Mouse (Mus musculus) testis, adult 2 months (tissue): Measurements from ENCODE around the gene Xpo6. TPM values are rescaled to one million over a fixed set of nuclear protein-coding genes. Genes with fewer than 3 reads are reported as not detected.

Experiments
- H3K27ac ChIP-seq: fragments of 200-500 bp; 2 replicates; pipeline ENCODE4 v1.5.1; 2012; ENCODE audit warnings: low read depth, low read length; ENCODE audit not compliant: control insufficient read depth, insufficient read depth
- H3K27me3 ChIP-seq: fragments of 200-500 bp; 2 replicates; pipeline ENCODE4 v1.6.1; 2012; ENCODE audit warnings: mild to moderate bottlenecking, low read length, moderate library complexity; ENCODE audit not compliant: control insufficient read depth, insufficient read depth
- H3K36me3 ChIP-seq: fragments of 200-500 bp; 2 replicates; pipeline ENCODE4 v1.6.1; 2012; ENCODE audit warnings: mild to moderate bottlenecking, low read length; ENCODE audit not compliant: control insufficient read depth, insufficient read depth
- H3K4me1 ChIP-seq: fragments of 200-500 bp; 2 replicates; pipeline ENCODE4 v1.6.1; 2012; ENCODE audit warnings: low read length; ENCODE audit not compliant: control insufficient read depth, insufficient read depth
- H3K4me3 ChIP-seq: fragments of 200-500 bp; 2 replicates; pipeline ENCODE4 v1.5.1; 2012; ENCODE audit warnings: low read depth, mild to moderate bottlenecking, low read length, moderate library complexity, mixed read lengths; ENCODE audit not compliant: control insufficient read depth
- CTCF ChIP-seq: fragments of 200-500 bp; IDR thresholded peaks from 2 replicates; pipeline ENCODE4 v1.5.1; 2012; ENCODE audit warnings: low read depth, mild to moderate bottlenecking, inconsistent platforms, low read length, moderate library complexity; ENCODE audit not compliant: control insufficient read depth, insufficient read depth, insufficient replicate concordance
- POLR2A ChIP-seq: fragments of 200-500 bp; IDR thresholded peaks from 2 replicates; pipeline ENCODE4 v1.6.1; 2012; ENCODE audit warnings: low read depth, mild to moderate bottlenecking, inconsistent platforms, low read length, moderate library complexity; ENCODE audit not compliant: control insufficient read depth
- polyA plus RNA-seq: library from polyadenylated mRNA; depleted of rRNA; stranded (reverse); fragments of >200 nt; gene quantifications from 2 replicates; pipeline ENCODE4 v1.2.3, GENCODE M21; 2012

Xpo6 gene
- polyA plus RNA-seq, 1 experiment = 695 TPM

- no peaks in the 10 kb centered on the region for H3K27me3 ChIP-seq
- no peaks in the 10 kb centered on the region; the same call in 1 of the 2 replicates for H3K36me3 ChIP-seq
- no peaks in the 10 kb centered on the region for H3K4me1 ChIP-seq
- no peak overlapping the region for H3K27ac ChIP-seq
- TF ChIP-seq POLR2A = no peak
- no peak overlapping the region for H3K4me3 ChIP-seq
Observed at GRCm38 (mm10) chr7:126134634-126135321, 65.5 kb downstream of the Xpo6 start.

DNA sequence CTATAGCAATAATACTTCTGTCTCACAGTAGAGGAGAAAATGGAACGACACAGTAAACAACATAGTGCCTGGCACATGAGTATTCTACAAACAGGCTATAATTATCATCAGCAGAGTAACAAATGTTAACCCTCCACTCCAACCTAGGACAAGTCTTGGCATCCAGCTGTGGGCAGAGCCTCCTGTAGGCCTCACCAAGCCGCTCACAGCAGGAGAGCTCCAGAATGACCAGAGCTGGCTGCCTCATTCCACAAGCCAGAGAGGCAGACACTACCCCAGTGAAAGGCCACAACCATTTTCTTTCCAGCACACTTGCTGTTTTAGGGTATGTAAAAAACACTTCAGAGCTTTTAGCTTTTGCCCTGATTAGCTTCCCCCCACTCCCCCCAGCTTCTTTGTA is 72.6 kb downstream of the Xpo6 start:
- Histone ChIP-seq H3K4me1 (no peaks in the 10 kb centered on the region), H3K36me3 (peaks cover 2% of the 10 kb centered on the region), H3K4me3 (no peak overlapping the region), H3K27me3 (no peaks in the 10 kb centered on the region), H3K27ac (no peak overlapping the region)
- no peak for TF ChIP-seq CTCF
- no peak for TF ChIP-seq POLR2A

- peaks cover 2% of the 10 kb centered on the region for H3K36me3 ChIP-seq
- no peak for TF ChIP-seq POLR2A
- TF ChIP-seq CTCF = no peak
Observed at GRCm38 (mm10) chr7:126126502-126126901, 73.8 kb downstream of the Xpo6 start.

GRCm38 (mm10) chr7:126121533-126121932 is 78.8 kb downstream of the Xpo6 start:
- Histone ChIP-seq H3K27me3 (no peaks in the 10 kb centered on the region), H3K4me3 (no peak overlapping the region), H3K27ac (no peak overlapping the region), H3K36me3 (peaks cover 2% of the 10 kb centered on the region), H3K4me1 (no peaks in the 10 kb centered on the region)
- no peak for TF ChIP-seq POLR2A
- TF ChIP-seq CTCF = no peak

More at GRCm38 (mm10) chr7:126126502-126126901, 73.8 kb downstream of the Xpo6 start:
- Histone ChIP-seq H3K4me3 (no peak overlapping the region), H3K27ac (no peak overlapping the region), H3K4me1 (no peaks in the 10 kb centered on the region), H3K27me3 (no peaks in the 10 kb centered on the region)

- Histone ChIP-seq H3K4me3 (no peak overlapping the region), H3K36me3 (peaks cover 2% of the 10 kb centered on the region), H3K27me3 (no peaks in the 10 kb centered on the region), H3K27ac (no peak overlapping the region), H3K4me1 (no peaks in the 10 kb centered on the region)
- TF ChIP-seq CTCF (no peak), POLR2A (no peak)
Observed at GRCm38 (mm10) chr7:126119819-126120218, 80.5 kb downstream of the Xpo6 start.

GRCm38 (mm10) chr7:126113263-126113662 is 87.0 kb downstream of the Xpo6 start:
- TF ChIP-seq CTCF (no peak), POLR2A (no peak)
- peaks cover 8% of the 10 kb centered on the region for H3K36me3 ChIP-seq
- no peaks in the 10 kb centered on the region for H3K27me3 ChIP-seq
- no peaks in the 10 kb centered on the region for H3K4me1 ChIP-seq
- H3K27ac ChIP-seq = no peak overlapping the region
- H3K4me3 ChIP-seq = no peak overlapping the region

- TF ChIP-seq POLR2A (no peak), CTCF (no peak)
- Histone ChIP-seq H3K4me3 (no peak overlapping the region), H3K36me3 (peaks cover 8% of the 10 kb centered on the region), H3K4me1 (no peaks in the 10 kb centered on the region), H3K27me3 (no peaks in the 10 kb centered on the region), H3K27ac (no peak overlapping the region)
Observed at GRCm38 (mm10) chr7:126111230-126111629, 89.1 kb downstream of the Xpo6 start.
